Mouse (Mus musculus): ENCODE measurements around the gene Reln. TPM values are rescaled to one million over a fixed set of nuclear protein-coding genes. Genes with fewer than 3 reads are reported as not detected.

Gene Reln
- polyA plus RNA-seq, 1 experiment from 2014 or later: 2.8 TPM

- H3K9ac ChIP-seq (ENCODE audit: low read length): no peak overlapping the region
- H3K4me3 ChIP-seq (ENCODE audit: control insufficient read depth in 1 of 2, insufficient read depth in 1 of 2, low read depth in 1 of 2, low read length in 2 of 2): no peak overlapping the region
- WGBS: 89% methylated on average over 6 of the region's 6 CpGs
- no peaks in the 10 kb centered on the region for H3K27me3 ChIP-seq (ENCODE audit: control insufficient read depth, insufficient read depth, low read length)
- ATAC-seq (ENCODE audit: insufficient number of reproducible peaks, insufficient read depth, low FRiP score, low read depth): no peak
- no peaks in the 10 kb centered on the region for H3K9me3 ChIP-seq (ENCODE audit: control insufficient read depth, low read length)
- no peak overlapping the region for H3K27ac ChIP-seq (replicated peaks in 1 of 2; ENCODE audit: control insufficient read depth in 1 of 2, insufficient read depth in 1 of 2, low read depth in 2 of 2, low read length in 2 of 2)
- H3K36me3 ChIP-seq (ENCODE audit: control insufficient read depth, insufficient read depth, low read length): no peaks in the 10 kb centered on the region
- no peaks in the 10 kb centered on the region for H3K4me1 ChIP-seq (ENCODE audit: control insufficient read depth in 2 of 2, insufficient read depth in 2 of 2, low read length in 2 of 2)
- H3K4me2 ChIP-seq (ENCODE audit: low read length): no peak overlapping the region
Measured at GRCm38 (mm10) chr5:22080468-22080986, 264.0 kb downstream of the Reln start.

GRCm38 (mm10) chr5:22074971-22075370 lies 269.5 kb downstream of the Reln start:
- Histone ChIP-seq H3K4me2 (ENCODE audit: low read length) (no peak overlapping the region), H3K4me1 (ENCODE audit: control insufficient read depth in 2 of 2, insufficient read depth in 2 of 2, low read length in 2 of 2) (no peaks in the 10 kb centered on the region), H3K36me3 (ENCODE audit: control insufficient read depth, insufficient read depth, low read length) (no peaks in the 10 kb centered on the region), H3K27ac (replicated peaks in 1 of 2; ENCODE audit: control insufficient read depth in 1 of 2, insufficient read depth in 1 of 2, low read depth in 2 of 2, low read length in 2 of 2) (no peak overlapping the region), H3K27me3 (ENCODE audit: control insufficient read depth, insufficient read depth, low read length) (no peaks in the 10 kb centered on the region), H3K9ac (ENCODE audit: low read length) (no peak overlapping the region), H3K9me3 (ENCODE audit: control insufficient read depth, low read length) (no peaks in the 10 kb centered on the region), H3K4me3 (ENCODE audit: control insufficient read depth in 1 of 2, insufficient read depth in 1 of 2, low read depth in 1 of 2, low read length in 2 of 2) (no peak overlapping the region)
- WGBS: 55% methylated on average over 5 of the region's 5 CpGs
- ATAC-seq (ENCODE audit: insufficient number of reproducible peaks, insufficient read depth, low FRiP score, low read depth): no peak

DNA sequence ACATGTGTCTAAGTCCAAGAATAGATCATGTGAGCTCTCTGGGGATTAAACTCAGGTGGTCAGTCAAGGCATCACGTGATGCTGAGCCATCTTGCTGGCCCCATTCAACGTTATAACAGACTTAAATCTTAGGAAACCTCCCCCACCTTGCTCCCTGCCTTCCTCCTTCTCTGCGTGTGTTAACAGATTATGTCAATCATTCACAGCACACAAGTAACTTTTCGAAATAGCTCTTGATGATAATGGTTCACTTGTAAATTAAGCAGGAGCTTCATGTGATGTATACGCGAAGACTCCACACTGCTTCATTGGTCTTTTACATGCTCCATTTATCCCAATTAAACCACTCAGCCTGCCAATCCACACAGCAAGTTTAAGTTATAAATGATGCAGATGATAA lies 271.9 kb downstream of the Reln start:
- WGBS: 71% methylated on average over 6 of the region's 6 CpGs
- ATAC-seq (ENCODE audit: insufficient number of reproducible peaks, insufficient read depth, low FRiP score, low read depth): no peak
- no peak overlapping the region for H3K9ac ChIP-seq (ENCODE audit: low read length)
- H3K27ac ChIP-seq (replicated peaks in 1 of 2; ENCODE audit: control insufficient read depth in 1 of 2, insufficient read depth in 1 of 2, low read depth in 2 of 2, low read length in 2 of 2): no peak overlapping the region
- no peaks in the 10 kb centered on the region for H3K27me3 ChIP-seq (ENCODE audit: control insufficient read depth, insufficient read depth, low read length)
- H3K4me3 ChIP-seq (ENCODE audit: control insufficient read depth in 1 of 2, insufficient read depth in 1 of 2, low read depth in 1 of 2, low read length in 2 of 2): no peak overlapping the region
- H3K4me2 ChIP-seq (ENCODE audit: low read length): no peak overlapping the region
- H3K36me3 ChIP-seq (ENCODE audit: control insufficient read depth, insufficient read depth, low read length): no peaks in the 10 kb centered on the region
- no peaks in the 10 kb centered on the region for H3K9me3 ChIP-seq (ENCODE audit: control insufficient read depth, low read length)
- H3K4me1 ChIP-seq (ENCODE audit: control insufficient read depth in 2 of 2, insufficient read depth in 2 of 2, low read length in 2 of 2): no peaks in the 10 kb centered on the region

- Histone ChIP-seq H3K4me1 (ENCODE audit: control insufficient read depth in 2 of 2, insufficient read depth in 2 of 2, low read length in 2 of 2) (no peaks in the 10 kb centered on the region), H3K27ac (replicated peaks in 1 of 2; ENCODE audit: control insufficient read depth in 1 of 2, insufficient read depth in 1 of 2, low read depth in 2 of 2, low read length in 2 of 2) (no peak overlapping the region), H3K4me3 (ENCODE audit: control insufficient read depth in 1 of 2, insufficient read depth in 1 of 2, low read depth in 1 of 2, low read length in 2 of 2) (no peak overlapping the region), H3K9ac (ENCODE audit: low read length) (no peak overlapping the region), H3K9me3 (ENCODE audit: control insufficient read depth, low read length) (no peaks in the 10 kb centered on the region), H3K4me2 (ENCODE audit: low read length) (no peak overlapping the region), H3K36me3 (ENCODE audit: control insufficient read depth, insufficient read depth, low read length) (no peaks in the 10 kb centered on the region), H3K27me3 (ENCODE audit: control insufficient read depth, insufficient read depth, low read length) (no peaks in the 10 kb centered on the region)
- no peak for ATAC-seq (ENCODE audit: insufficient number of reproducible peaks, insufficient read depth, low FRiP score, low read depth)
- WGBS: 68% methylated on average over 6 of the region's 6 CpGs
Measured at GRCm38 (mm10) chr5:22059251-22059650, 285.3 kb downstream of the Reln start.

GRCm38 (mm10) chr5:22041825-22042224 lies 302.7 kb downstream of the Reln start:
- Histone ChIP-seq H3K4me2 (ENCODE audit: low read length) (no peak overlapping the region), H3K4me1 (ENCODE audit: control insufficient read depth in 2 of 2, insufficient read depth in 2 of 2, low read length in 2 of 2) (no peaks in the 10 kb centered on the region), H3K36me3 (ENCODE audit: control insufficient read depth, insufficient read depth, low read length) (no peaks in the 10 kb centered on the region), H3K9me3 (ENCODE audit: control insufficient read depth, low read length) (no peaks in the 10 kb centered on the region), H3K4me3 (ENCODE audit: control insufficient read depth in 1 of 2, insufficient read depth in 1 of 2, low read depth in 1 of 2, low read length in 2 of 2) (no peak overlapping the region), H3K9ac (ENCODE audit: low read length) (no peak overlapping the region), H3K27me3 (ENCODE audit: control insufficient read depth, insufficient read depth, low read length) (no peaks in the 10 kb centered on the region), H3K27ac (replicated peaks in 1 of 2; ENCODE audit: control insufficient read depth in 1 of 2, insufficient read depth in 1 of 2, low read depth in 2 of 2, low read length in 2 of 2) (no peak overlapping the region)
- 82% methylated on average over 6 of the region's 6 CpGs for WGBS
- ATAC-seq (ENCODE audit: insufficient number of reproducible peaks, insufficient read depth, low FRiP score, low read depth): no peak

DNA sequence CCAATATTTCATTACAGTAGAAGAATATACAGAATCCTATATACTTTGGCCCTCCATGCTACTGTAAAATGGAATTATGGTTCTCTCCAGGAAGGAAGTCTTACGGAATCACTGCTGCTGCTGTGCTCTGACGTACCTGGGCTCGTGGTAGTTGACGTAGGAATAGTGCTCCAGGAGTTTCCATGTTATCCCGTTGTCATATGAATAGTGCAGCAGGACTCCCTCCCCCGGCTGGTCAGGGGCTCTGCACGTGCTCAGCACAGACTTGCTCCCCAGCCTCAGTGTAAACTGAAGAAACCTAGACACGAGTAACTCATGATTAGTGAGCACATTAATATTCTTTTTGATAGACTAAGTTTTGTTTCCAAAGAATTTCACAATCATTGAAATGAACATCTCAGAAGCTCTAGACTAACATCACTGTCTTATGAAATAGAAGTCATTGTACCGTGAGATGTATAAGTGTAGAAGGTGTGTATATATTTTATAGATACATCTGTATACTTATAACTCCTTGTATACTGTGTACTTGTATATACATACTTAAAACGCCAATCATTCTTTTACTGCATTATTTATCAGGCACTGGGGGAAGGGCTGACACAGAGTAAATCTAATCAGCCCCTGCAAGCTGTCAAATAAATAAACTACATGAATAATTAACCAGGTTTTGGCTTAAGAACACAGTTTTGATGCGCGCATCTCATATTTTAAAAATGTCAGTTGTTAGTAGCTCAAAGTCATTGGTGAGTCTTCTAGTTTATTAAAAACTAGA lies 304.9 kb downstream of the Reln start:
- ATAC-seq (ENCODE audit: insufficient number of reproducible peaks, insufficient read depth, low FRiP score, low read depth): no peak
- Histone ChIP-seq H3K27me3 (ENCODE audit: control insufficient read depth, insufficient read depth, low read length) (no peaks in the 10 kb centered on the region), H3K9me3 (ENCODE audit: control insufficient read depth, low read length) (no peaks in the 10 kb centered on the region), H3K4me2 (ENCODE audit: low read length) (no peak overlapping the region), H3K27ac (replicated peaks in 1 of 2; ENCODE audit: control insufficient read depth in 1 of 2, insufficient read depth in 1 of 2, low read depth in 2 of 2, low read length in 2 of 2) (no peak overlapping the region), H3K36me3 (ENCODE audit: control insufficient read depth, insufficient read depth, low read length) (no peaks in the 10 kb centered on the region), H3K4me3 (ENCODE audit: control insufficient read depth in 1 of 2, insufficient read depth in 1 of 2, low read depth in 1 of 2, low read length in 2 of 2) (no peak overlapping the region), H3K9ac (ENCODE audit: low read length) (no peak overlapping the region), H3K4me1 (ENCODE audit: control insufficient read depth in 2 of 2, insufficient read depth in 2 of 2, low read length in 2 of 2) (no peaks in the 10 kb centered on the region)
- WGBS: 84% methylated on average over 12 of the region's 12 CpGs

GRCm38 (mm10) chr5:22035201-22035600 lies 309.3 kb downstream of the Reln start:
- no peak overlapping the region for H3K4me2 ChIP-seq (ENCODE audit: low read length)
- no peak overlapping the region for H3K9ac ChIP-seq (ENCODE audit: low read length)
- H3K9me3 ChIP-seq (ENCODE audit: control insufficient read depth, low read length): no peaks in the 10 kb centered on the region
- no peak overlapping the region for H3K4me3 ChIP-seq (ENCODE audit: control insufficient read depth in 1 of 2, insufficient read depth in 1 of 2, low read depth in 1 of 2, low read length in 2 of 2)
- 78% methylated on average over 8 of the region's 8 CpGs for whole genome bisulfite sequencing
- no peaks in the 10 kb centered on the region for H3K4me1 ChIP-seq (ENCODE audit: control insufficient read depth in 2 of 2, insufficient read depth in 2 of 2, low read length in 2 of 2)
- no peak for ATAC-seq (ENCODE audit: insufficient number of reproducible peaks, insufficient read depth, low FRiP score, low read depth)
- H3K36me3 ChIP-seq (ENCODE audit: control insufficient read depth, insufficient read depth, low read length): no peaks in the 10 kb centered on the region
- H3K27me3 ChIP-seq (ENCODE audit: control insufficient read depth, insufficient read depth, low read length): no peaks in the 10 kb centered on the region
- H3K27ac ChIP-seq (replicated peaks in 1 of 2; ENCODE audit: control insufficient read depth in 1 of 2, insufficient read depth in 1 of 2, low read depth in 2 of 2, low read length in 2 of 2): no peak overlapping the region

GRCm38 (mm10) chr5:22033039-22033438 lies 311.5 kb downstream of the Reln start:
- H3K27ac ChIP-seq (replicated peaks in 1 of 2; ENCODE audit: control insufficient read depth in 1 of 2, insufficient read depth in 1 of 2, low read depth in 2 of 2, low read length in 2 of 2): no peak overlapping the region
- no peaks in the 10 kb centered on the region for H3K9me3 ChIP-seq (ENCODE audit: control insufficient read depth, low read length)
- H3K4me3 ChIP-seq (ENCODE audit: control insufficient read depth in 1 of 2, insufficient read depth in 1 of 2, low read depth in 1 of 2, low read length in 2 of 2): no peak overlapping the region
- no peak overlapping the region for H3K9ac ChIP-seq (ENCODE audit: low read length)
- H3K27me3 ChIP-seq (ENCODE audit: control insufficient read depth, insufficient read depth, low read length): no peaks in the 10 kb centered on the region
- no peaks in the 10 kb centered on the region for H3K36me3 ChIP-seq (ENCODE audit: control insufficient read depth, insufficient read depth, low read length)
- 85% methylated on average over 8 of the region's 8 CpGs for WGBS
- no peak for ATAC-seq (ENCODE audit: insufficient number of reproducible peaks, insufficient read depth, low FRiP score, low read depth)
- H3K4me2 ChIP-seq (ENCODE audit: low read length): no peak overlapping the region
- no peaks in the 10 kb centered on the region for H3K4me1 ChIP-seq (ENCODE audit: control insufficient read depth in 2 of 2, insufficient read depth in 2 of 2, low read length in 2 of 2)
